Mouse (Mus musculus) heart, adult 2 months (tissue): ENCODE measurements at regions not wholly inside any gene's neighbourhood (a gene's known extent, or its start where the extent isn't known, plus 50 kb on each side); places are given as distances from the start of the nearest gene placed in this dataset.

Experiments
- CTCF ChIP-seq: fragments of 200-600 bp; IDR thresholded peaks from 2 replicates; pipeline ENCODE4 v1.8.1; 2022; ENCODE audit warnings: antibody characterized with exemption, mild to moderate bottlenecking, moderate library complexity
- EP300 ChIP-seq: fragments of 200-500 bp; IDR thresholded peaks from 2 replicates; pipeline ENCODE4 v1.6.1; 2011; ENCODE audit warnings: low read depth, low read length, control low read depth; ENCODE audit not compliant: insufficient read depth

DNA sequence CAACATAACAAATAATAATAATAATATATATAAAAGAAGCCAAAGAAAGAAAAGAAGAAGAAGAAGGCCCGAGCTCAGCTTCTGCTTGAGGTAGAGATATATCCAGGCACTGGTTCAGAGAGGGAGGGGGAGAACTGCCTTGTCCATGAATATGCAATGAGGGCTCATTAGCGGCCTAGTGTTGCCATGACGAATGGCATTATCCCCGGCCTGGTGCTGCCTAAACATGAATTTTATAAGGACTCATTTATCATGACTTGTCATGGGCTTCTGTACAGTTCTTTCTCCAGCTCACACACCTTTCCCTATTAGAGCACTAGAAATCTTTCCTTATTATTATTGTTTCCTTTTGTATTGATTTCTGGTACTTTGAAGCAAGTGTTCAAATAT lies 57.7 kb upstream of the Nr2f2 start:
- TF ChIP-seq CTCF (no peak), EP300 (no peak)
